ENCODE assay signal across 23 mouse cellular contexts in the genomic region with DNA sequence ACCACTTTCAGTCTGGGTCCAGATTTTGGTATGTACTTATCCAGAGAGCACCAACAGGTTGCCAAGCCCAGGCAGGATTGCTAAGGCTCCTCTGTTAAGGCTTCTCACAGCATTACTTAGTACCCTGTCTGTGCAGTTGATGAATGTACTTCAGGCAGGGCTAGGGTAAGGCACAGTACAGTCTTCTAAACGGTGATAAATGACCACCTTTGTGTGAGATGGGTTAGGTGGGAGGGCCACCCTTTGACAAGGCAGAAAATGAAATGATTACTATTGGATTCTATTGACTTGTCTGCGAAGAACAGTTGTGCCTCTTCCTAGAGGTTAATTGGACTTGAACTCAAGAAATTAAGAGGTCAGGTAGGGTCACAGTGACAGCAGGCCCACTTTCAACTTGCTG.
DNase-seq lines count a peak whose midpoint lies in the region; ATAC-seq lines count a peak whose summit lies in the region.
"Had no signal": no experiment of that assay in that cellular context is flagged by ENCODE, and none has a peak within 500 bp of the region (broad histone marks: within the 10 kb centered on the region; RNA-seq: fewer than 3 reads in every experiment).

No protein-coding gene starts in this region.

- peak; percentile 24 for DNase-seq in hindbrain, embryonic 10.5 days (ENCODE audit: low spot score)
- peak; percentile 21 for DNase-seq in neural tube, embryonic 11.5 days (ENCODE audit: low spot score)
- DNase-seq in embryo, embryonic 10.5 days (ENCODE audit: low spot score), result peak; percentile 64
- DNase-seq in mesoderm, embryonic 11.5 days (ENCODE audit: low read depth, low spot score), result peak; percentile 48
- no peak for DNase-seq in kidney, postnatal 25 days
- DNase-seq: adrenal gland, adult 2 months; adrenal gland, postnatal 14 days; cerebellum, adult 11 months; cerebellum, adult 2 months; cerebellum, adult 9-11 months; cerebellum, postnatal 25 days; forebrain, postnatal 0 days; gastrocnemius, adult 2 months; gastrocnemius, postnatal 14 days; heart, adult 11 months; kidney, adult 11 months had no signal

- no peak overlapping the region for H3K9ac ChIP-seq in hindbrain, embryonic 13.5 days
- H3K9ac ChIP-seq in neural tube, embryonic 11.5 days (ENCODE audit: low read length), result no peak overlapping the region
- no peak overlapping the region for H3K9ac ChIP-seq in neural tube, embryonic 15.5 days (replicated peaks)
- H3K9ac ChIP-seq: embryonic facial prominence, embryonic 12.5 days; embryonic facial prominence, embryonic 15.5 days; forebrain, postnatal 0 days had no signal

- H3K27ac ChIP-seq in hindbrain, embryonic 10.5 days, result no peak overlapping the region
- no peak overlapping the region for H3K27ac ChIP-seq in hindbrain, embryonic 13.5 days
- H3K27ac ChIP-seq in neural tube, embryonic 11.5 days (ENCODE audit: low read depth, low read length), result no peak overlapping the region
- H3K27ac ChIP-seq in neural tube, embryonic 15.5 days (replicated peaks), result no peak overlapping the region
- H3K27ac ChIP-seq: embryonic facial prominence, embryonic 12.5 days; embryonic facial prominence, embryonic 15.5 days; gastrocnemius, adult 2 months had no signal

- H3K9me3 ChIP-seq in hindbrain, embryonic 10.5 days, result no peaks in the 10 kb centered on the region
- no peaks in the 10 kb centered on the region for H3K9me3 ChIP-seq in hindbrain, embryonic 13.5 days
- no peaks in the 10 kb centered on the region for H3K9me3 ChIP-seq in neural tube, embryonic 11.5 days (ENCODE audit: control insufficient read depth, low read length)
- H3K9me3 ChIP-seq in neural tube, embryonic 15.5 days (replicated peaks), result no peaks in the 10 kb centered on the region
- H3K9me3 ChIP-seq: embryonic facial prominence, embryonic 12.5 days; embryonic facial prominence, embryonic 15.5 days had no signal

- no peaks in the 10 kb centered on the region for H3K4me1 ChIP-seq in hindbrain, embryonic 10.5 days (replicated peaks)
- no peaks in the 10 kb centered on the region for H3K4me1 ChIP-seq in hindbrain, embryonic 13.5 days (replicated peaks)
- no peaks in the 10 kb centered on the region for H3K4me1 ChIP-seq in neural tube, embryonic 11.5 days (ENCODE audit: control insufficient read depth, insufficient read depth, low read length)
- no peaks in the 10 kb centered on the region for H3K4me1 ChIP-seq in neural tube, embryonic 15.5 days
- H3K4me1 ChIP-seq: embryonic facial prominence, embryonic 12.5 days; embryonic facial prominence, embryonic 15.5 days had no signal

- no peaks in the 10 kb centered on the region for H3K36me3 ChIP-seq in hindbrain, embryonic 10.5 days
- no peaks in the 10 kb centered on the region for H3K36me3 ChIP-seq in hindbrain, embryonic 13.5 days
- H3K36me3 ChIP-seq in neural tube, embryonic 11.5 days (ENCODE audit: control insufficient read depth, insufficient read depth, low read length), result no peaks in the 10 kb centered on the region
- no peaks in the 10 kb centered on the region for H3K36me3 ChIP-seq in neural tube, embryonic 15.5 days
- H3K36me3 ChIP-seq: embryonic facial prominence, embryonic 12.5 days; embryonic facial prominence, embryonic 15.5 days had no signal

- H3K4me2 ChIP-seq in hindbrain, embryonic 13.5 days, result no peak overlapping the region
- no peak overlapping the region for H3K4me2 ChIP-seq in neural tube, embryonic 11.5 days (ENCODE audit: low read depth)
- H3K4me2 ChIP-seq in neural tube, embryonic 15.5 days, result no peak overlapping the region
- H3K4me2 ChIP-seq: embryonic facial prominence, embryonic 12.5 days; embryonic facial prominence, embryonic 15.5 days; heart, embryonic 11.5 days had no signal

- no peak overlapping the region for H3K4me3 ChIP-seq in hindbrain, embryonic 10.5 days
- H3K4me3 ChIP-seq in hindbrain, embryonic 13.5 days, result no peak overlapping the region
- no peak overlapping the region for H3K4me3 ChIP-seq in neural tube, embryonic 11.5 days (ENCODE audit: low read depth, low read length)
- no peak overlapping the region for H3K4me3 ChIP-seq in neural tube, embryonic 15.5 days (replicated peaks)
- H3K4me3 ChIP-seq: embryonic facial prominence, embryonic 12.5 days; embryonic facial prominence, embryonic 15.5 days; gastrocnemius, adult 2 months had no signal

- 30% methylated on average over 2 of the region's 2 CpGs for WGBS in hindbrain, embryonic 10.5 days
- 30% methylated on average over 2 of the region's 2 CpGs for WGBS in hindbrain, embryonic 13.5 days
- 26% methylated on average over 2 of the region's 2 CpGs for WGBS in neural tube, embryonic 11.5 days
- WGBS in neural tube, embryonic 15.5 days, result 41% methylated on average over 2 of the region's 2 CpGs

- peaks cover 49% of the 10 kb centered on the region for H3K27me3 ChIP-seq in hindbrain, embryonic 10.5 days (ENCODE audit: insufficient read depth, poor library complexity, severe bottlenecking)
- peaks cover 55% of the 10 kb centered on the region for H3K27me3 ChIP-seq in hindbrain, embryonic 13.5 days
- H3K27me3 ChIP-seq in neural tube, embryonic 11.5 days (ENCODE audit: control insufficient read depth, insufficient read depth, low read length), result no peaks in the 10 kb centered on the region
- H3K27me3 ChIP-seq in neural tube, embryonic 15.5 days (replicated peaks), result peaks cover 8% of the 10 kb centered on the region
- H3K27me3 ChIP-seq: embryonic facial prominence, embryonic 12.5 days; embryonic facial prominence, embryonic 15.5 days had no signal

- ATAC-seq in hindbrain, embryonic 13.5 days (ENCODE audit: low FRiP score), result no peak
- peak; percentile 55; the same call in 1 of the 2 replicates for ATAC-seq in neural tube, embryonic 11.5 days (ENCODE audit: insufficient read depth, low FRiP score, low TSS enrichment)
- ATAC-seq in neural tube, embryonic 15.5 days (ENCODE audit: low FRiP score), result no peak
- ATAC-seq: CD4-positive, CD25-positive, alpha-beta regulatory T cell, adult 4 months; forebrain, embryonic 14.5 days; forebrain, postnatal 0 days had no signal

Comparison
In these comparisons a context has a peak if more than half of its experiments do, and no peak if none do; other contexts are left out.
1. DNase-seq: peak in hindbrain, embryonic 10.5 days (single experiment), neural tube, embryonic 11.5 days (single experiment), embryo, embryonic 10.5 days (single experiment) and mesoderm, embryonic 11.5 days (single experiment); none in kidney, postnatal 25 days (0 of 2).